Mouse (Mus musculus) T-helper 2 cell (primary cell): Measurements from ENCODE around the gene Mmp27.

Experiments
- in situ Hi-C: fragments of 300-600 bp; cut with MboI, MseI; formaldehyde crosslinking; loops from one replicate; pipeline ENCODE4 v1.15.1; 2025; ENCODE audit warnings: high pct_unique_total_duplicates

Mmp27 gene

GRCm38 (mm10) chr9:7571162-7571561, at the start of gene Mmp27:
TSS of gene Mmp27 (plus strand) at chr9:7571396.
- in situ Hi-C loops: no loop called here

DNA sequence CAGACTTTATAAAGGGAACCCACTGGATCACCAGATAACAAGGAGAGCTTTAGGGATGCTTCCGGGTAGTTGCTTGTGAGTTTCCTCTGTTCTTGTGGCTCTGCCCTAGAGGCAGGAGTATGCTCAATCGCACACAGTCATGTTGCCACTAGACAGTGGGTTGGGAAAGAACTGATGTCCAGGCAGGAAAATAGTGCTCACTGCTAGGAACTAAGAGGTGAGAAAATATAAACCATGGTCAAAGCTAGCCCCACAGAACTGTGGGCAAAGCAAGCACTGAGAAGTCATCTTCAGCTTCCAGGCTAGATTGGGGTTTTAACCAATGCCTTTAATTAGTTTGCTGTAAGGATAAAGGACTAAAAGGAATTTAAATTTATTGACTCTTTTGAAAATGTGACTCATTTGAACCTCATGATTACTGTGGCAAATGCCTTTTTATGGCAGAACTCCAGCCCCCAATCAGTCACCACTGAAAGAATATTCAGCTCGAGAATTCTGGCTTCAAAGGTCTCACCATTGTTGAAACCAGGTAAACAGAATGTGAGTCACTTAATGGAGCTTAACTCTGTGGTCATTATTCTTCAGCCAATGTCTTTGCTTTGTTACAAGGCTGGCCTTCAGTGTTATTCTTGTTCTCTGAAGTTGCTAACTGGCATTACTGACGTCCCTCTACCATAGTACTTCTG, 44.8 kb upstream of the Mmp27 start:
- in situ Hi-C loops: no loop called here

DNA sequence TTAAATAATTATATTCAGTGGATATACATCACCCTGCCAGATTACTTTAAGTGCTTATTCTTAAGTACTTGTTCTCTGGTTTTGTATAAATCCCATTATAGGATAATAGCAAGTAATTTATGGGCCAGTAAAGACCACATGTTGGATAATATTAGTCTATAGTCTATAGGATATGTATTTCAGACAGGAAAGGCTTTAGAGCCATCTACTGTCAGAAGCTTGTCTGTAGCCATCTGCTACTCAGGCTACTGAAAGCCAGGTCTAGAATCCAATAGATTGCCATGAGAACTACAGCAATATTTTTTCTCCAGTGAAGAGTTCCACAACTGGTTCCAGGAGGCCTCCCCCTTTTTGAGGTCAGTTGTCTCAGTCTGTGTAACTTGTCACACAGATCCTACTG, 28.4 kb upstream of the Mmp27 start:
- in situ Hi-C loops: no loop called here

DNA sequence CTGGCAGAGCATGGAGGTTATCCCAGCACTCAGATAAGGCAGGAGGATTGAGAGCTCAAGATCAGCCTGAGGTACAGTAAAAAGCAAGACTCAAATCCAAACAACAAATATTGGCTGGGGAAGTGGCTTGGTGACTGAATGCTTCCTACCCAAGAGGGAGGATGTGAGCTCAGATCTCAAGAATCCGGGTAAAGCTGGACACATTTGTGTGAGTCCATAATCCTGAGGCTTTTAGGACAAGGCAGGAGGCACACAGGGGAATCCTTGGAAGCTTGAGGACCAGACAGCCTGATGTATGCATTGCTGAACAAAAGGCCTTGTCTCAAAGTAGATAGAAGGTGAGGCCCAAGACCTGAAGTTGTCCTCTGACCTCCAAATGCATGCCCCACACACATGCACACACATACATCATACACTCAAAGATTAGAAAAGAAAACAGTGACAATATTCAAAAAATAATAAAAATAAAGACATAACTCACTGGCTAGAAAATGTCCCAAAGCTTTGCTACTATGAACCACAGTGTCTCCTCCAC, 26.2 kb upstream of the Mmp27 start:
- in situ Hi-C loops: no loop called here

DNA sequence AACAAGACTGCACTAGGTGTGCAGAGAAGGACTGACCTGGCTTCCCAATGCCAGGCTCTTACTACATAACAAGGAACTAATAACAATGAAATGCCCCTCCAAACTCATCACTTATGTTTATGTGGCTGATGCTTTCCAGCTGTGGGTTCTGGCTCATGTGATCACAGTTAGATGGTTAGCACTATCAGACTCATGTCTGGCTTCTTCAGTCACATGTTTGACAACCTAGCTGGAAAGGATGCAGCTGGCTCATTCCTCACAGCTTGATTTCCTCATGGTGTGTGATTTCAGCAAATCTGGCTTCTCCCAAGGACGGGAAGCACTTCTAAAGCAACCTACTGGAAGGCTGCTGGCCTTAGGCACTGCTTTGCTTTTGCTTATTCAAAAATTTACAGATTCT, 25.7 kb upstream of the Mmp27 start:
- in situ Hi-C loops: no loop called here

DNA sequence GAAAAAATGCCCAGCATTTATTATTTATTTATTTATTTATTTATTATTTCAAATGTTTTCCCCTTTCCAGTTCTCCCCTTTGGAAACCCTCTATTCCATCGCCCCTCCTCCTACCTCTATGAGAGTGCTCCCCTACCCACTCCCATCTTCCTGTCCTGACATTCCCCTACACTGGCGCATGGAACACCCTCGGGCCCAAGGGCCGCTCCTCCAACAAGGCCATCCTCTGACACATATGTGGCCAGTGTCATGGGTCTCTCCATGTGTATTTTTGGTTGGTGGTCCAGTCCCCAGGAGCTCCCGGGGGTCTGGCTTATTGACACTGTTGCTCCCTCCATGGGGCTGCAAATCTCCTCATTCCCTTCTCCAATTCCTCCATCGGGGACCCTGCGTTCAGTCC, 25.3 kb upstream of the Mmp27 start:
- in situ Hi-C loops: no loop called here

DNA sequence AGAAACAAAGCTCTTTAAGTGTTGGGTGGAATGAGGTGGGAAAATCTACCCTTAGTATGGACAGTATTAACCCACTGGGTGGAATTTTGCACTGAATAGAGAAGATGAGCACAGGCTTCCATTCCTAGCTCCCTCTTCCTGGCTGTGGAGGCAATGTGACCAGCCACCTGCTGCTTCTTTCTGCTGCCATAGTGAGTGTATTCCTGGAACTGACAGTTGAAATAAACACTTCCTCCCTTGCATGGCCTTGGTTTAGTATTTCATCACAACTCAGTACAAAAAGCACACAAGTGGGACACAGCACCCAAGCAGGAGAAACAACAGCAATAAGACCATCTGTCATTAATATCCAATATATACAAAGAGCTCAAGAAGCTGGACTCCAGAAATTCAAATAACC, 19.3 kb upstream of the Mmp27 start:
- in situ Hi-C loops: no loop called here

- in situ Hi-C loops: no loop called here
Measured at GRCm38 (mm10) chr9:7553536-7553935, 17.7 kb upstream of the Mmp27 start.

- in situ Hi-C loops: no loop called here
Measured at GRCm38 (mm10) chr9:7554382-7554781, 16.8 kb upstream of the Mmp27 start.

DNA sequence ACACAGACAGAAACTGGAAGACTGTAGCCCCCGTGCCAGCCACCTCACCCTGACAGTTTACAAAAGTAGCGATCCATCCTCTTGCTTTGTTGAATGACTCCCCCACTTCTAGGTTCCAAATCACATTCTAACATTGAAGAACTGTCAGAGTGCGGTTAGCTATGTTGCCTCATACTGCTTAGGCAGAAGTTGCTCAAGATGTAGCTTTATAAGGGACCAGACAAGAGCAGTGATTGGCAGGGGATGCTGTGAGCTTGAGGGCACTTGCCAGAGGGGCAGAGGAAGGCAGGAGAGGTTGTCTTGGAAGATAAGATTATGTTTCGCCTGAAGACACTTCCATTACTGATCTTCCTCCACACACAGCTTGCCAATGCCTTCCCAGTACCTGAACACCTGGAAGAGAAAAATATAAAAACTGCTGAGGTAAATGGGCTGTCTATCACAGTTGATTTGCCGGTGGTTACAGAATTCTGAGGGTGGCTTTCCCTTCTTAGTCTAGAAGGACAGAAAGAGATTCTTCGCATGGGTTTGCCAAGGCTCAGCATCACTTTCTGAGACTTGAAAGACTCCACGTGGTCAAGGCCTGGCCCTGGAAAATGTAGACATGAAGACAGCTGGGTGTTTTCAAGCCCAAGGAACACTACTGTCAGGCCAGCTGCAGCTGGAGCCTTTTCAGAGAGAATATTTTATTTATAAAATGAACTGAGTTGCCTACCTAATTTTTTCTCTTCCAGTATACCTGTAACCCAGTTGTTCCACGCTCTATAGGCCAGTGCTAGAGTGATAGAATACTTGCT, 12.8 kb upstream of the Mmp27 start, which contains the start of gene Mmp8:
Gene Mmp8 (plus strand): TSS at position 236 of the 797 bp plus-strand sequence.
- in situ Hi-C loops: no loop called here

GRCm38 (mm10) chr9:7560026-7560425, 11.2 kb upstream of the Mmp27 start:
- in situ Hi-C loops: no loop called here

DNA sequence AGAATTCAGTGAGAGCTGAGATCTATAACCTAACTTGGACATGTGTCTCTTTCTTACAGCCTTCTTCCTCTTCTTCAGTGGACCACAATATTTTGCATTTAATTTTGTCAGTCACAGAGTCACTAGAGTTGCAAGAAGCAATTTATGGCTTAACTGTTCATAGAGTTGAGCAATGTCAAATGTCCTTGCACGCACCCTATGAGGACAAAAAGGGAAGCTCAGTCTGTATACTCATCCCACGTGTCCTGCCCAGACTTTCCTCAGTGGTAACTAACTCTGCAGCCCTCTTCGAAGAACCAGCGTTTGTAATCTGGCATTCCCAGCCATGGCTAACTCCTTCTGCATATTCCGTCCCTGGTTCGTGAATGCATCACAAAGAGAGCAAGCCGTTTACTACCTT, 3.8 kb upstream of the Mmp27 start:
- in situ Hi-C loops: no loop called here

DNA sequence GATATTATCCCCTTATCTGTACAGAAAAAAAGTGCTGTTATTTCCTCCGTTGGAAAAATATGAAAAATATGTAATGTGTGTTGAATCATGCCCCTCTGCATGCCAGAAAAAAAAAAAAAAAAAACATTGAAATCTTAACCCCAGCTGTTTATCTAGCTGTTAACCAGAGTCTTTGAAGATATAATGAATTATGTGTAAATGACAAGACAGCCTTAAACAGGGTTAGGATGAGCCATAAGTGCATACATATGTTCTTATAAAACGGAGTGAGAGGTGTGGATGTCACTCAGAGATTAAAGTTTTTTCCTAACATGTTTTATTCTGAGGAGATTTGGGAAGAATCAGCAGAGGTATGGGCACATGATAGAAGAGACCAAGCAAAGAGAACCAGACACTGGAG, 3.3 kb upstream of the Mmp27 start:
- in situ Hi-C loops: no loop called here

DNA sequence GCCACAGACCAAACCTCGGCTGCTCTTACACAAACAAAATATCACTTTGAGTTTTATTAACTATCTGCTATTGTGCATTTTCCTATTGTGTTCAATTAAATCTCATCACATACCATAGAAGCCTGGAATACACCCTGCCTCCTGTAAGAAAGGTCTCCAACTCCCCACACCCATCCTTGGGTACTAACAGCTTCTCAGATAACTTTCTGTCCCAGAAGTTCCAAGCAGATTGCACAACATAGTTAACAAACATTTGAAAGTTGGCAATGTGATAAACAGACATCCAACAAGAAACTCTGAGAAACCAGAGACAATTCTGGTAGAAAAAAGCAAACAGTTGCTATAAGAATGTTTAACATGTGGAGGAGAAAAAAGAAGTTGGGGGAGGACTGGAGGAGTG, 711 bp upstream of the Mmp27 start:
- in situ Hi-C loops: no loop called here

DNA sequence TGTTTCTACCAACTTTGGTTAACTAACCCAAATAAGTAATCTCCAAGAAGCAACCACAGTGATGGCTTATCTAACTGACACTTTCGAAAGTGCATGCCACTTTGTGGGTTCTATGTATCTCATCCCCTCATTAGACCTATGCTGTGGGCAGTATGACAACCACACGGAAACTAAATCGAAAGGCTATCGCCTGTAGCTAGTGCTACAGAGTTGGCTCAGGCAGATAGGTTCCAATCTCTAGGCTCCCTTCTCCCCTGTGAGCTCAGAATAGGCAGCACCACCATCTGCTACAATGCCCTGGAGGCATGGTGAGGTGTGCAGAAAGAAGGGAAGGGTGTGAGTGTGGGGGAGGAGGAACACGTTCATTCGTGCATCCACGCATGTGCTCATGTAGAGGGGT, 992 bp downstream of the Mmp27 start:
- in situ Hi-C loops: no loop called here

DNA sequence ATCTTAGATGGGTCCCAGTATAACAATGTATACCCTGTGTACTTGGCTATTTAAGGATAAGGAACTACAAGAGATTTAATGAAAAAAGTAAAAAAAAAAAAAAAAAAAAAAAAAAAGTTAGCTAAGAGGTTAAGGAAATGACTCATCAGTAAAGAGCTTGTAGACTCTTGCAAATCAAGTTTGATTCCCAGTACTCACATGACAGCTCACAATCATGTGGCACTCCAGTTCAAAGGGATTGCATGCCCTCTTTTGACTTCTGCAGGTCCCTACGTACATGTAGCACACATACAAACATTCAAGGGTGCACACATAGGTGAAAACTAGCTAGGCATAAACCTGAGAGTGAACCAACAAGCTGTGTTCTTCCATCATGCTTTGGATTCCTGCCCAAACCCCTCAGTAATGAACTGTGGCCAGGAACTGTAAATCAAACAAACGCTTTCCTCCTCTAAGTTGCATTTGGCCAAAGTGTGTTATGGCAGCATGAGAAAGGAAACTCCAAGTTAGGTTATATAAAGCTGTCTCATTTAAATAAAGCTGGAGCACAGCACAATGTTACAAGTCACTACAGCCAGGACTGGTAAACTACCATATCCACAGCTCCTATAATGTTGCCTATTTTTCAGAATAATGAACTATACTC, 1.6 kb downstream of the Mmp27 start:
- in situ Hi-C loops: no loop called here

- in situ Hi-C loops: no loop called here
Measured at GRCm38 (mm10) chr9:7575526-7575925, 4.3 kb downstream of the Mmp27 start.

- in situ Hi-C loops: no loop called here
Measured at GRCm38 (mm10) chr9:7577371-7577770, 6.2 kb downstream of the Mmp27 start.

DNA sequence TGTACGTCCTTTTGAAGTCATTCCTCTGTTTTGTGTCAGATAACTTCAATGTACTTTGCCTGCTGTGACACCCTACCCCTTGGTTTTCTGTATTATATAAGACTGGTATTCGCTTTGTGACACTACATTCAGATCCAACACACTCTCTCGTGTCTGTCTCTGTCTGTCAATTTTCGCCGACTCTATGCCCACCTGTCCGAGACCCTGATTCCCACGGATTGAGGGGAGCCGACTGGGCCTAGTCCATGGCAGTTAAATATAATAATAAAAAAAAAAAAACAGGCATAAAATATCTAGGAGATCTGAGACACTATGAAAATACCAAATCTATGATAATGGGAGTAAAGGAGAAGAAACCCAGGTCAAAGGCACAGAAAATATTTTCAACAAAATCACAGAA, 18.9 kb downstream of the Mmp27 start:
- in situ Hi-C loops: no loop called here

GRCm38 (mm10) chr9:7593272-7593812, 22.1 kb downstream of the Mmp27 start:
- in situ Hi-C loops: no loop called here

DNA sequence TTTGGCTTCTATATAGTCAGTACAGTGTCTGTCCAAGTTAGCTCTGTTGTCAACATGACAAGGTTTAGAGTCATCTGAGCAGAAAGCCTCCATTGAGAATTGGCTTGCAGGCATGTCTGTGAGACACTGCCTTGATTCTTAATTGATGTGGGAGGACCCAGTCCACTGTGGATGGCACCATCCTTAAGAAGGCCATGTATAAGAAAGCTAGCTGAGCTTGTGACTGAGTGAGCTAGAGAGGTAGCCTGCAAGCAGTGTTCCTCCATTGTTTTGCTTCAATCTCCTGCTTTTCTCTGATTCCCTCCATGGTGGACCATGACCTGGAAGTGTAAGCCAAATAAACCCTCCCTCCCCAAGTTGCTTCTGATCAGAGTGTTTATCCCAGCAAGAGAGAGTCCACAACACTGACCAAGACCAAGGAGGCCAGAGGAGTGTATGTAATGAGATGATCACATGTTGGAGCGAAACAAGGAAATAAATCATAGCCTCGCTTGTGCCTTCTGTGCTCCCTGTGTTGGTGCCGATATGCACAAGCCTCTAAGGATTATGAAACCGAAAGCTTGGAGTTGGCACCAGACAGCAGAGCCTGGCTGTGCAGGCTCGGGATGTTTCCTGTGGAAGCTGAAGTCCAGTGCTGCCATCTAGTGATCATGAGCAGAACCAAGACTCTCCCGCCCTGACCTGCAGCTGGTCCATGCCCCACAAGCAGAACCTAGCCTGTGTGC, 23.8 kb downstream of the Mmp27 start:
- in situ Hi-C loops: loop anchor here (5.0 kb wide), 1 partner anchor 378 kb away; no protein-coding TSS in a partner anchor
